Mouse (Mus musculus) heart, embryonic 11.5 days (tissue): ENCODE measurements at regions not wholly inside any gene's neighbourhood (a gene's known extent, or its start where the extent isn't known, plus 50 kb on each side); places are given as distances from the start of the nearest gene placed in this dataset.

Experiments
- ATAC-seq: fragments of 200-750 bp; cut with Nextera tagmentation; replicated peaks from 2 replicates; pipeline ENCODE4 v1.8.0; 2017; ENCODE audit warnings: moderate library complexity; ENCODE audit not compliant: insufficient number of reproducible peaks, low FRiP score, low TSS enrichment
- H3K27ac ChIP-seq: fragments of 300-500 bp; sonication (generic); 2 replicates; pipeline ENCODE4 v1.5.1; 2014; ENCODE audit warnings: mild to moderate bottlenecking, low read depth, low read length
- H3K27me3 ChIP-seq: fragments of 300-500 bp; sonication (generic); 2 replicates; pipeline ENCODE4 v1.6.1; 2014; ENCODE audit warnings: mild to moderate bottlenecking, low read length, mixed read lengths; ENCODE audit not compliant: control insufficient read depth, insufficient read depth
- H3K36me3 ChIP-seq: fragments of 300-500 bp; sonication (generic); 2 replicates; pipeline ENCODE4 v1.6.1; 2014; ENCODE audit warnings: mild to moderate bottlenecking, low read length, moderate library complexity, mixed read lengths; ENCODE audit not compliant: control insufficient read depth, insufficient read depth
- H3K4me1 ChIP-seq: fragments of 300-500 bp; sonication (generic); 2 replicates; pipeline ENCODE4 v1.6.1; 2014; ENCODE audit warnings: low read length; ENCODE audit not compliant: control insufficient read depth, insufficient read depth
- H3K4me2 ChIP-seq: fragments of 300-500 bp; sonication (generic); 2 replicates; pipeline ENCODE4 v1.6.1; 2014; ENCODE audit warnings: mild to moderate bottlenecking, moderate library complexity
- H3K4me3 ChIP-seq: fragments of 300-500 bp; sonication (generic); 2 replicates; pipeline ENCODE4 v1.5.1; 2014; ENCODE audit warnings: low read depth, low read length
- H3K9ac ChIP-seq: fragments of 300-500 bp; sonication (generic); 2 replicates; pipeline ENCODE4 v1.6.1; 2014; ENCODE audit warnings: mild to moderate bottlenecking, low read depth, low read length, moderate library complexity
- H3K9me3 ChIP-seq: fragments of 300-500 bp; sonication (generic); replicated peaks from 2 replicates; pipeline ENCODE4 v1.6.1; 2016; ENCODE audit warnings: low read length; ENCODE audit not compliant: control insufficient read depth
- WGBS: fragments of 180-500 bp; shearing (Covaris S2); extraction: QIAGEN DNeasy Blood & Tissue Kit; methylation state at CpG from one replicate; pipeline ENCODE4 v1.1.7; 2014; ENCODE audit not compliant: insufficient replicate concordance; 5-methylcytosine and 5-hydroxymethylcytosine counted together

GRCm38 (mm10) chr6:94798545-94799211, 98.7 kb upstream of the Lrig1 start:
- H3K4me3 ChIP-seq = no peak overlapping the region
- no peak overlapping the region for H3K27ac ChIP-seq
- H3K9ac ChIP-seq = no peak overlapping the region
- WGBS = 86% methylated on average over 4 of the region's 4 CpGs
- H3K4me1 ChIP-seq = no peaks in the 10 kb centered on the region
- no peaks in the 10 kb centered on the region for H3K27me3 ChIP-seq
- no peaks in the 10 kb centered on the region for H3K36me3 ChIP-seq
- H3K4me2 ChIP-seq = no peak overlapping the region
- no peak for ATAC-seq
- H3K9me3 ChIP-seq = peaks cover 7% of the 10 kb centered on the region; the same call in 1 of the 2 replicates

GRCm38 (mm10) chr6:94795442-94795841, 95.5 kb upstream of the Lrig1 start:
- no peak overlapping the region for H3K4me3 ChIP-seq
- WGBS = 48% methylated on average over 4 of the region's 4 CpGs
- ATAC-seq = no peak
- H3K4me1 ChIP-seq = no peaks in the 10 kb centered on the region
- H3K9ac ChIP-seq = no peak overlapping the region
- H3K27ac ChIP-seq = no peak overlapping the region
- H3K4me2 ChIP-seq = no peak overlapping the region
- H3K27me3 ChIP-seq = no peaks in the 10 kb centered on the region
- no peaks in the 10 kb centered on the region for H3K36me3 ChIP-seq
- peaks cover 7% of the 10 kb centered on the region; the same call in 1 of the 2 replicates for H3K9me3 ChIP-seq

- H3K36me3 ChIP-seq = no peaks in the 10 kb centered on the region
- 89% methylated on average over 6 of the region's 6 CpGs for WGBS
- H3K27ac ChIP-seq = no peak overlapping the region
- H3K27me3 ChIP-seq = no peaks in the 10 kb centered on the region
- H3K4me1 ChIP-seq = no peaks in the 10 kb centered on the region
- H3K4me3 ChIP-seq = no peak overlapping the region
- H3K9me3 ChIP-seq = peaks cover 7% of the 10 kb centered on the region; the same call in 1 of the 2 replicates
- ATAC-seq = no peak
- H3K4me2 ChIP-seq = no peak overlapping the region
- no peak overlapping the region for H3K9ac ChIP-seq
Measured at GRCm38 (mm10) chr6:94793555-94793954, 93.6 kb upstream of the Lrig1 start.

- H3K27ac ChIP-seq = no peak overlapping the region
- no peak for ATAC-seq
- no peak overlapping the region for H3K9ac ChIP-seq
- no peak overlapping the region for H3K4me2 ChIP-seq
- peaks cover 7% of the 10 kb centered on the region; the same call in 1 of the 2 replicates for H3K9me3 ChIP-seq
- no peaks in the 10 kb centered on the region for H3K27me3 ChIP-seq
- H3K4me1 ChIP-seq = no peaks in the 10 kb centered on the region
- 73% methylated on average over 4 of the region's 4 CpGs for WGBS
- no peak overlapping the region for H3K4me3 ChIP-seq
- H3K36me3 ChIP-seq = no peaks in the 10 kb centered on the region
Measured at GRCm38 (mm10) chr6:94792312-94792711, 92.4 kb upstream of the Lrig1 start.

GRCm38 (mm10) chr6:94789308-94789763, 89.4 kb upstream of the Lrig1 start:
- no peak overlapping the region for H3K4me2 ChIP-seq
- ATAC-seq = no peak
- H3K27ac ChIP-seq = no peak overlapping the region
- H3K4me1 ChIP-seq = no peaks in the 10 kb centered on the region
- no peak overlapping the region for H3K4me3 ChIP-seq
- WGBS = 80% methylated on average over 5 of the region's 5 CpGs
- no peaks in the 10 kb centered on the region for H3K9me3 ChIP-seq
- H3K27me3 ChIP-seq = no peaks in the 10 kb centered on the region
- no peak overlapping the region for H3K9ac ChIP-seq
- no peaks in the 10 kb centered on the region for H3K36me3 ChIP-seq

GRCm38 (mm10) chr6:94783471-94783870, 83.5 kb upstream of the Lrig1 start:
- no peak overlapping the region for H3K4me3 ChIP-seq
- no peaks in the 10 kb centered on the region for H3K4me1 ChIP-seq
- no peak overlapping the region for H3K27ac ChIP-seq
- no peaks in the 10 kb centered on the region for H3K27me3 ChIP-seq
- H3K36me3 ChIP-seq = no peaks in the 10 kb centered on the region
- H3K9ac ChIP-seq = no peak overlapping the region
- no peak for ATAC-seq
- H3K9me3 ChIP-seq = no peaks in the 10 kb centered on the region
- WGBS = 63% methylated on average over 1 of the region's 1 CpGs
- no peak overlapping the region for H3K4me2 ChIP-seq

- no peak overlapping the region for H3K4me2 ChIP-seq
- no peak overlapping the region for H3K27ac ChIP-seq
- H3K4me1 ChIP-seq = no peaks in the 10 kb centered on the region
- no peaks in the 10 kb centered on the region for H3K27me3 ChIP-seq
- no peaks in the 10 kb centered on the region for H3K36me3 ChIP-seq
- ATAC-seq = no peak
- H3K4me3 ChIP-seq = no peak overlapping the region
- WGBS = 87% methylated on average over 4 of the region's 4 CpGs
- H3K9me3 ChIP-seq = no peaks in the 10 kb centered on the region
- H3K9ac ChIP-seq = no peak overlapping the region
Measured at GRCm38 (mm10) chr6:94780621-94781020, 80.7 kb upstream of the Lrig1 start.

GRCm38 (mm10) chr6:94779854-94780253, 79.9 kb upstream of the Lrig1 start:
- H3K27ac ChIP-seq = no peak overlapping the region
- H3K4me2 ChIP-seq = no peak overlapping the region
- no peaks in the 10 kb centered on the region for H3K36me3 ChIP-seq
- no peak overlapping the region for H3K9ac ChIP-seq
- no peak overlapping the region for H3K4me3 ChIP-seq
- WGBS = 68% methylated on average over 7 of the region's 7 CpGs
- no peaks in the 10 kb centered on the region for H3K4me1 ChIP-seq
- no peaks in the 10 kb centered on the region for H3K9me3 ChIP-seq
- no peaks in the 10 kb centered on the region for H3K27me3 ChIP-seq
- ATAC-seq = no peak

- Histone ChIP-seq H3K36me3 (no peaks in the 10 kb centered on the region), H3K9ac (no peak overlapping the region), H3K27me3 (no peaks in the 10 kb centered on the region), H3K4me3 (no peak overlapping the region), H3K4me2 (no peak overlapping the region), H3K4me1 (no peaks in the 10 kb centered on the region), H3K9me3 (no peaks in the 10 kb centered on the region), H3K27ac (no peak overlapping the region)
- ATAC-seq = no peak
- WGBS = 62% methylated on average over 7 of the region's 7 CpGs
Measured at GRCm38 (mm10) chr6:94779213-94779612, 79.3 kb upstream of the Lrig1 start.
